Mouse (Mus musculus) forebrain, embryonic 13.5 days (tissue): ENCODE measurements around the gene Snrnp40. TPM values are rescaled to one million over a fixed set of nuclear protein-coding genes. Genes with fewer than 3 reads are reported as not detected.

Experiments
- ATAC-seq: fragments of 200-750 bp; cut with Nextera tagmentation; 2 replicates; pipeline ENCODE4 v1.8.0; 2017
- H3K27ac ChIP-seq: fragments of 300-500 bp; sonication (generic); 2 replicates; pipeline ENCODE4 v1.5.1; 2015; ENCODE audit warnings: inconsistent platforms, mild to moderate bottlenecking, moderate library complexity
- H3K27me3 ChIP-seq: fragments of 300-500 bp; sonication (generic); 2 replicates; pipeline ENCODE4 v1.6.1; 2015; ENCODE audit warnings: mild to moderate bottlenecking, inconsistent platforms
- H3K36me3 ChIP-seq: fragments of 300-500 bp; sonication (generic); 2 replicates; pipeline ENCODE4 v1.6.1; 2015; ENCODE audit warnings: mild to moderate bottlenecking, inconsistent platforms; ENCODE audit not compliant: poor library complexity, severe bottlenecking
- H3K4me1 ChIP-seq: fragments of 300-500 bp; sonication (generic); 2 replicates; pipeline ENCODE4 v1.6.1; 2015; ENCODE audit warnings: inconsistent platforms
- H3K4me2 ChIP-seq: fragments of 300-500 bp; sonication (generic); 2 replicates; pipeline ENCODE4 v1.6.1; 2015; ENCODE audit warnings: inconsistent platforms, mild to moderate bottlenecking, moderate library complexity
- H3K4me3 ChIP-seq: fragments of 300-500 bp; sonication (generic); 2 replicates; pipeline ENCODE4 v1.5.1; 2015; ENCODE audit warnings: mild to moderate bottlenecking, inconsistent platforms
- H3K9ac ChIP-seq: fragments of 300-500 bp; sonication (generic); 2 replicates; pipeline ENCODE4 v1.6.1; 2015; ENCODE audit warnings: mild to moderate bottlenecking, inconsistent platforms
- H3K9me3 ChIP-seq: fragments of 300-500 bp; sonication (generic); replicated peaks from 2 replicates; pipeline ENCODE4 v1.6.1; 2016; ENCODE audit warnings: inconsistent platforms
- WGBS: fragments of 180-500 bp; shearing (Covaris S2); methylation state at CpG from one replicate; pipeline ENCODE4 v1.1.7; 2015; 5-methylcytosine and 5-hydroxymethylcytosine counted together
- polyA plus RNA-seq: library from polyadenylated mRNA; unstranded; fragments of >200 nt; fragmentation: Nextera tagmentation; extraction: Ambion mirVana; gene quantifications from 2 replicates; pipeline ENCODE4 v1.2.1, GENCODE M21; 2015

Gene Snrnp40
- 177 and 180 TPM in 2 replicates for polyA plus RNA-seq

- under 1% methylated on average over 49 of the region's 49 CpGs for WGBS
- H3K4me2 ChIP-seq = peak within 1 kb of the TSS; percentile 86
- no peaks in the 10 kb centered on the region for H3K9me3 ChIP-seq
- H3K27ac ChIP-seq = peak within 1 kb of the TSS; percentile 79
- peaks cover 27% of the 10 kb centered on the region for H3K36me3 ChIP-seq
- ATAC-seq = peak; percentile 100
- H3K4me1 ChIP-seq = peaks cover 24% of the 10 kb centered on the region
- H3K27me3 ChIP-seq = no peaks in the 10 kb centered on the region
- peak within 1 kb of the TSS; percentile 92 for H3K9ac ChIP-seq
- H3K4me3 ChIP-seq = peak within 1 kb of the TSS; percentile 75
These were observed at the start of gene Snrnp40, which contains the start of gene Zcchc17 for GRCm38 (mm10) chr4:130359486-130360237. Snrnp40 (plus strand) TSS chr4:130360132. Zcchc17 (minus strand) TSS chr4:130359943.

DNA sequence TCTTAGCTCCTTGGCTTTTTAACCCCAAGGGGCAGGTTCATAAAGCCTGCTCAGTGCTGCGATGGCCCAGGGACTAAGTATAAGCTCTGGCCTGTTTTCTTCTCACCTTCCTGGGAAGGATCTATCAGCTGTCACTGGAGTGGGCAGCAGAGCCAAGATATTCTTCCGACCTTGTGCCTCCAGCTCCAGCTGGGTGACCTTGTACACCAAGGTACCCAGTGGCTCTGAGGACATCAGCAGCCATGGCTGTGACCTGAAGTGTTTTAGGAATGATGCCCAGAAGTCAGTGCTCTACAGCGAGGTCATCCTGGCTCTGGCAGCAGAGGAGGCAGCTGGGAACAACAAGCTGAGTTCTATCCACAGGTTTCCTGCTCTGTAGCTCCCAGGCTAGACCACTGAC is 47.4 kb upstream of the Snrnp40 start:
- WGBS = 89% methylated on average over 3 of the region's 3 CpGs
- Histone ChIP-seq H3K4me2 (no peak overlapping the region), H3K9me3 (no peaks in the 10 kb centered on the region), H3K36me3 (peaks cover 28% of the 10 kb centered on the region), H3K4me1 (peaks cover 12% of the 10 kb centered on the region), H3K27me3 (peaks cover 27% of the 10 kb centered on the region), H3K27ac (no peak overlapping the region), H3K4me3 (no peak overlapping the region), H3K9ac (no peak overlapping the region)
- ATAC-seq = no peak

- Histone ChIP-seq H3K4me1 (peaks cover 7% of the 10 kb centered on the region), H3K9ac (no peak overlapping the region), H3K27me3 (peaks cover 20% of the 10 kb centered on the region), H3K4me2 (no peak overlapping the region), H3K36me3 (peaks cover 38% of the 10 kb centered on the region), H3K27ac (no peak overlapping the region), H3K9me3 (no peaks in the 10 kb centered on the region), H3K4me3 (no peak overlapping the region)
- ATAC-seq = no peak
- 91% methylated on average over 4 of the region's 4 CpGs for WGBS
These were observed 46.4 kb upstream of the Snrnp40 start for GRCm38 (mm10) chr4:130313552-130313951.

DNA sequence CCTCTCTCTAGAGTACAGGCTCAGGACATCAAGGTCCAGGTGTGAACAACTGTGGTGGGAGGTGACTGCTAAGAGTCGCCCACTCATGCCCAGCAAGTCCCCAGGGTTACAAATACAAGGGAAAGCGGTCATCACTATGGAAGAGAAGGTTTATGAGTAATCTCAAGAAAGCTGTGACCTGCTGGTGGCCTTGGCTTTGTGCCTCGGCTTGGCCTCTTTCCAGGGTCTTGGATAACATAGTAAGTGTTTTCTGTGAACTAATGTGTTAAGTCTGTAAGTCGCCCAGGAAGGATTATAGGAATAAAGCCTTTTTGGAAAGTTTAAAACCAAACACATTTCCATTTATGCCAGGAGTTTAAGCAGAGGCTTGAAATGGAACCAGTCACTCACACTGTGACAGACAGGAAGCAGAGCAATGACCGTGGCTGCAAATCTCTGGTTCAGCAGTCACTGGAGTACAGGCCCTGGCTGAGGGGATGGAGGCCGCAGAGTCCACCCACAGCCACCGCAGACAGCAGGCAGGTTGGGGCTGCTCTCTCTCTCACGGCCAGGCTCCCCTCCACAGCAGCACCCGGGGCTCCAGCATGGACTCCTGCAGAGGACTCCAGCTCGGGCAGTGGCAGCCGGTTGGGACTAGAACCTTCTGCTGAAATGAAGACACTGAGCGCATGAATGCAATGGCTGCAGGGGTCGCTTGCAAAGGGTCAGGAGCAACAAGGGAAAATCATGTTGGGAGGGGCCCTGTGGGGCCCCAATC is 44.0 kb upstream of the Snrnp40 start:
- Histone ChIP-seq H3K4me3 (no peak overlapping the region), H3K36me3 (peaks cover 59% of the 10 kb centered on the region)

GRCm38 (mm10) chr4:130316691-130317090 is 43.2 kb upstream of the Snrnp40 start:
- Histone ChIP-seq H3K27ac (no peak overlapping the region), H3K4me1 (no peaks in the 10 kb centered on the region), H3K4me3 (no peak overlapping the region), H3K9me3 (no peaks in the 10 kb centered on the region), H3K9ac (no peak overlapping the region), H3K36me3 (peaks cover 64% of the 10 kb centered on the region), H3K27me3 (no peaks in the 10 kb centered on the region), H3K4me2 (no peak overlapping the region)
- ATAC-seq = no peak
- WGBS = 85% methylated on average over 10 of the region's 10 CpGs

More for the DNA sequence above, 44.0 kb upstream of the Snrnp40 start:
- no peaks in the 10 kb centered on the region for H3K27me3 ChIP-seq
- ATAC-seq = no peak
- H3K4me1 ChIP-seq = no peaks in the 10 kb centered on the region
- H3K9ac ChIP-seq = no peak overlapping the region
- no peak overlapping the region for H3K4me2 ChIP-seq
- H3K9me3 ChIP-seq = no peaks in the 10 kb centered on the region
- H3K27ac ChIP-seq = no peak overlapping the region
- WGBS = 79% methylated on average over 13 of the region's 13 CpGs

DNA sequence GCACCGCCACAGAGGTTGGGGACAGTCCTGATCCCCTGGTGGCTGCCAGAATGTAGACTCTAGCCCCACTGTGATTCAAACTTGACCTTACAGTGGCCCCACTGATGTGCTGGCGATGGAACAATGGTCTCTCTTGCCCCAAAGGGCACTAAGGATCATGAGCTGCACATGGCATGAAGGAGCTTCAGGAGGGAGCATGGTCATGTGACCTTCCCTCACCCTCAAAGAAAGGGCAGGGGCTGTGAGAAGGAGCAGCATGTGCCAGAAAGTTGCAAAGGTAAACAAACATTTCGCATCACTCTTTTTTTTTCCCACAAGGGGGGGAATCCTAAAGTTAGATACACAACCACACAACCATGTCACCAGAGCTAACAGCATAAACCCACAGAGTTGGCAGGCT is 41.8 kb upstream of the Snrnp40 start:
- Histone ChIP-seq H3K4me1 (no peaks in the 10 kb centered on the region), H3K27ac (no peak overlapping the region), H3K36me3 (peaks cover 78% of the 10 kb centered on the region), H3K9ac (no peak overlapping the region), H3K27me3 (no peaks in the 10 kb centered on the region), H3K4me2 (no peak overlapping the region), H3K4me3 (no peak overlapping the region), H3K9me3 (no peaks in the 10 kb centered on the region)
- 70% methylated on average over 3 of the region's 3 CpGs for WGBS
- no peak for ATAC-seq

DNA sequence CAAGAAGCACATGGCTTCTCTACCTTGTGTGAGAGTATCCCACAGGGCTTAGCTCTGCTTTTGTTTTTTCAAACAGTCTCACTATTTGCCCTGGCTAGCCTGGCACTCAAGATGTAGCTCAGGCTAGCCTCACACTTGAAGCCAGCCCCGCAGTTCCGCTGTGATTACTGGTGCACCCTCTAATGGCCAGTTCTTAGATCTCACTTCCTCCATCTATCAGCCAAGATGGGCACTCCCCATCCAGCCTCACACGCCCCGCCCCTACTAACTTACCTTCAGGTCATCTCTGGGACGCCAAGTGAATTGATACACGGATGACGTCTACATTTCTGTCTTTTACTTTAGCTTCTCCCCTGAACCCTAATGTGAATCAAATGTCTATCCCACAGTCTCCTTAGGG is 40.4 kb upstream of the Snrnp40 start:
- peaks cover 80% of the 10 kb centered on the region for H3K36me3 ChIP-seq

GRCm38 (mm10) chr4:130321640-130322039 is 38.3 kb upstream of the Snrnp40 start:
- Histone ChIP-seq H3K4me2 (no peak overlapping the region), H3K36me3 (peaks cover 84% of the 10 kb centered on the region), H3K9ac (no peak overlapping the region), H3K27ac (no peak overlapping the region), H3K4me1 (no peaks in the 10 kb centered on the region), H3K4me3 (no peak overlapping the region), H3K27me3 (no peaks in the 10 kb centered on the region), H3K9me3 (no peaks in the 10 kb centered on the region)
- 97% methylated on average over 7 of the region's 7 CpGs for WGBS
- ATAC-seq = no peak

More for the DNA sequence above, 40.4 kb upstream of the Snrnp40 start:
- Histone ChIP-seq H3K4me3 (no peak overlapping the region), H3K4me1 (no peaks in the 10 kb centered on the region), H3K27ac (no peak overlapping the region), H3K9ac (no peak overlapping the region), H3K27me3 (no peaks in the 10 kb centered on the region), H3K9me3 (no peaks in the 10 kb centered on the region), H3K4me2 (no peak overlapping the region)
- 89% methylated on average over 7 of the region's 7 CpGs for WGBS
- no peak for ATAC-seq

- Histone ChIP-seq H3K4me3 (no peak overlapping the region), H3K27me3 (no peaks in the 10 kb centered on the region), H3K4me2 (no peak overlapping the region), H3K9me3 (no peaks in the 10 kb centered on the region), H3K4me1 (no peaks in the 10 kb centered on the region), H3K36me3 (peaks cover 93% of the 10 kb centered on the region), H3K9ac (no peak overlapping the region), H3K27ac (no peak overlapping the region)
- no peak for ATAC-seq
- WGBS = 80% methylated on average over 7 of the region's 7 CpGs
These were observed 37.4 kb upstream of the Snrnp40 start for GRCm38 (mm10) chr4:130322567-130322966.

DNA sequence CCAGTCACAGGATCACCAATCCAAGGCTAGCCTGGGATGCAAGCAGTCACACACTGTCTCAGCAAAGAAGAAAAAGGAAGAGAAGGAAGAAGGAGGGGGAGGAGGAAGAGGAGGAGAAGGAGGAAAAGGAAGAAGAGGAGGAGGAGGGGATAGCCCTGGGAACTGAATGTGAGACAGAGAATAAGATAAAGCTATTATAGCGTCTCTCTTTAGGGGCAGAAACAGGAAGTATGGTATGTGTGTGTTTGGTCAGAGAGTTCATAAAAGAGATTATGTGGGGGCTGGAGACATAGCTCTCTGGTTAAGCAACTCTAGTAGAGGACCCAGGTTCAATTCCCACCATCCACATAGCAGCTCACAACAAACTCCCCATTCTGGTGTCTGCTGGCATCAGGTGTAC is 36.8 kb upstream of the Snrnp40 start:
- no peak for ATAC-seq
- H3K4me1 ChIP-seq = no peaks in the 10 kb centered on the region
- no peak overlapping the region for H3K4me2 ChIP-seq
- no peak overlapping the region for H3K9ac ChIP-seq
- H3K9me3 ChIP-seq = no peaks in the 10 kb centered on the region
- H3K4me3 ChIP-seq = no peak overlapping the region
- peaks cover 89% of the 10 kb centered on the region for H3K36me3 ChIP-seq
- H3K27ac ChIP-seq = no peak overlapping the region
- no peaks in the 10 kb centered on the region for H3K27me3 ChIP-seq
- 85% methylated on average over 1 of the region's 1 CpGs for WGBS

GRCm38 (mm10) chr4:130323607-130324006 is 36.3 kb upstream of the Snrnp40 start:
- WGBS = 72% methylated on average over 5 of the region's 5 CpGs

GRCm38 (mm10) chr4:130325446-130325845 is 34.5 kb upstream of the Snrnp40 start:
- Histone ChIP-seq H3K4me1 (no peaks in the 10 kb centered on the region), H3K36me3 (peaks cover 80% of the 10 kb centered on the region), H3K9ac (no peak overlapping the region), H3K27ac (no peak overlapping the region), H3K4me3 (no peak overlapping the region), H3K4me2 (no peak overlapping the region), H3K9me3 (no peaks in the 10 kb centered on the region), H3K27me3 (no peaks in the 10 kb centered on the region)
- WGBS = 94% methylated on average over 2 of the region's 2 CpGs
- ATAC-seq = no peak

More at GRCm38 (mm10) chr4:130323607-130324006, 36.3 kb upstream of the Snrnp40 start:
- no peaks in the 10 kb centered on the region for H3K9me3 ChIP-seq
- H3K4me2 ChIP-seq = no peak overlapping the region
- H3K36me3 ChIP-seq = peaks cover 88% of the 10 kb centered on the region
- H3K9ac ChIP-seq = no peak overlapping the region
- no peak overlapping the region for H3K4me3 ChIP-seq
- ATAC-seq = no peak
- H3K27ac ChIP-seq = no peak overlapping the region
- H3K4me1 ChIP-seq = no peaks in the 10 kb centered on the region
- H3K27me3 ChIP-seq = no peaks in the 10 kb centered on the region
